Mouse (Mus musculus): ENCODE measurements around the gene Xirp1.

- TF ChIP-seq CTCF (IDR thresholded peaks at IDR 0.05; ENCODE audit: low read depth, low read length): no peak
- peak; percentile 98 for TF ChIP-seq POLR2A (IDR thresholded peaks at IDR 0.05; ENCODE audit: extremely low read depth, insufficient read depth, low read length)
Measured at GRCm38 (mm10) chr9:119983585-119984535, 39.5 kb downstream of the Xirp1 start.
